Mouse (Mus musculus): ENCODE measurements at regions not wholly inside any gene's neighbourhood (a gene's known extent, or its start where the extent isn't known, plus 50 kb on each side); places are given as distances from the start of the nearest gene placed in this dataset.

- Histone ChIP-seq H3K36me3 (no peaks in the 10 kb centered on the region), H3K27ac (no peak overlapping the region), H3K4me1 (no peaks in the 10 kb centered on the region), H3K9me3 (no peaks in the 10 kb centered on the region), H3K27me3 (no peaks in the 10 kb centered on the region), H3K4me3 (no peak overlapping the region), H3K9ac (no peak overlapping the region), H3K4me2 (no peak overlapping the region)
- no peak for ATAC-seq (ENCODE audit: insufficient number of reproducible peaks, insufficient read depth, low FRiP score, low TSS enrichment, low read depth)
- 66% methylated on average over 6 of the region's 6 CpGs for WGBS
Measured at GRCm38 (mm10) chr19:26296360-26296759, 308.5 kb upstream of the Smarca2 start.

DNA sequence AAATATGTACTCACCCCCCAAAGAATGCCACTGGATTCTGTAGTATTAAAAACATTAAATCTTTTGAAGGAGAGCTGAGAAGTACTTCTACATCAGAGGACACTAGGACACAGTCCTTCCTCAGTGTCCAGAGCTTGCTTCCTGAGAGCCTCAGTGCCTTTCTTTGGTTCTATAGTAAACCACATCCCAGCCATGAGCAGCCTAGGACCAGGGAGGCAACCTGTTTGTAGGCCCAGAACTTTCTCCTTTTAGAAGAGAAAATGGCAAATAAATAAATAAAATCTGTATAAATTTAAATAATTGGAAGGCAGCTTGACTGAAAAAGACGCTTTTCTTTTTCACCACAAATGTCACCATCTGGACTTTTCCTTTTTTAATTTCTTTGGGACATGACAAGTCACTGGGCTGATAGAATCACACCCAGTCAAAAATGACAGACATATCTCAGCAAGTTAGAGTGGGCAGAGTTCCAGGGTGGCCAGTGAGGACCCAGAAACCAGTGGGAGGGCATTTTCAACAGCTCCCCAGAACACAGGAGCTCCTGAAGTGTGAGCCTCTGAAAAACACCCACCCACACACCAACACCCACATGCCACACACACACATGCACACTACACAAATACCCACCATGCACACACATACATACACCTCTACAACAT is 296.2 kb upstream of the Smarca2 start:
- H3K27me3 ChIP-seq = no peaks in the 10 kb centered on the region
- H3K36me3 ChIP-seq = no peaks in the 10 kb centered on the region
- no peak overlapping the region for H3K9ac ChIP-seq
- H3K4me1 ChIP-seq = no peaks in the 10 kb centered on the region
- H3K4me2 ChIP-seq = no peak overlapping the region
- 94% methylated on average over 1 of the region's 1 CpGs for WGBS
- H3K27ac ChIP-seq = no peak overlapping the region
- no peak for ATAC-seq (ENCODE audit: insufficient number of reproducible peaks, insufficient read depth, low FRiP score, low TSS enrichment, low read depth)
- no peaks in the 10 kb centered on the region for H3K9me3 ChIP-seq
- no peak overlapping the region for H3K4me3 ChIP-seq

DNA sequence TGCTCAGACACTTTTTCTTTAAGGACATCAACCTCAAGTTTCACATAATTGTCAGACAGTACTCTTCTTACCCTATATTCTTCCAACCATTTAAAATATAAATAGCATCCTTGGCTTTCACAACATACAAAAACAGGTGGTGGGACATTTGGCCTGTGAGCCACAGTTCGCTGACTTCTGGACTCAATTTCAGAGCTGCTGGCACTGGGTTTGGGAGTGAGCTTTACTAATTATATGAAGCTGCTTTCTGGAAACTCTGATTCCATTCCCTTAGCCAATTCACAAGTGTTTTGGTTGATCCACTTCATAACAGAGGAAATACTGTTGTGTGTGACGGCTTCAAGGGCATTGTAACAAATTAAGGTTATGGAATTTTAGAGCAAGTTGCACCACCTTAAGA is 285.9 kb upstream of the Smarca2 start:
- no peak overlapping the region for H3K9ac ChIP-seq

DNA sequence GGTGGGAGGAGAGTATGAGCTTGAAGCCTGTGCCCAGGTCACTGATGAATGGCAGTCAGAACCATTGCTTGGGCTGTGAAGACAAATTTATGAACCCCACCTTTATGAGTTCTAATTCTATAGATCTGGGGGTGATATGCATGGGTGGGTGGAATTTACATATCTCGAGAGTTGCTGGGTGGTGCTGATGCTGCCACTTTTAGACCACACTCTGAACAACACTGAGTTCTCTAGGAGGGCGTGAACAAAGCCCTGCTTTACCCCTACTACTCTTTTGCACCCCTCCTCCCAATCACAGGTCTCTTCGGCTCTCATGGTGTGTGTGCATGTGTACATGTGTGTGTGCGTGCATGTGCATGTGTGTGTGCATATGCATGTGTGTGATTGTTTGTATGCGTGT is 281.2 kb upstream of the Smarca2 start:
- Histone ChIP-seq H3K9me3 (no peaks in the 10 kb centered on the region), H3K4me1 (no peaks in the 10 kb centered on the region), H3K36me3 (no peaks in the 10 kb centered on the region), H3K4me2 (no peak overlapping the region), H3K27ac (no peak overlapping the region), H3K9ac (no peak overlapping the region), H3K4me3 (no peak overlapping the region), H3K27me3 (no peaks in the 10 kb centered on the region)
- ATAC-seq (ENCODE audit: insufficient number of reproducible peaks, insufficient read depth, low FRiP score, low TSS enrichment, low read depth) = no peak
- WGBS = 89% methylated on average over 5 of the region's 5 CpGs

More for the DNA sequence above, 285.9 kb upstream of the Smarca2 start:
- Histone ChIP-seq H3K4me1 (peaks cover 2% of the 10 kb centered on the region; the same call in 1 of the 2 replicates), H3K9me3 (no peaks in the 10 kb centered on the region), H3K4me3 (no peak overlapping the region), H3K27ac (no peak overlapping the region), H3K36me3 (no peaks in the 10 kb centered on the region), H3K27me3 (no peaks in the 10 kb centered on the region), H3K4me2 (no peak overlapping the region)
- no peak for ATAC-seq (ENCODE audit: insufficient number of reproducible peaks, insufficient read depth, low FRiP score, low TSS enrichment, low read depth)
- WGBS = 66% methylated on average over 2 of the region's 2 CpGs

DNA sequence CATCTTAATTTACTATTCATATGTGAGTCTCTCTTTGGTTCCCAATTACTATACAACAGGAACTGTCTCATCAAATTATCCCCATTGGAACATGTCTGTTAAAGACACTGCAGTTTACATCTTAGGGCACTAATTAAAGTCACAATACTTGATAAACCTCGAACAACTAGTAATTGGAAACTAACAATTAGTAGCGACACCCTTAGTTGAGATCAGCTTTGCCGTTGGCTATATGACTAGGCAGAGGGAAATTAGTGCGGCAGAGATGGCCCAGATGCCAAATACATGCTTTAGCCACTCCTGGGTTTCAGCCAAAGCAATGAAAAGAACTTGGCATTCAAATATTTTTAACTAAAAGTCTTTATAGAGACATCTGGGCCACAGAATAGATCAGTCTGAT is 265.7 kb upstream of the Smarca2 start:
- H3K36me3 ChIP-seq = no peaks in the 10 kb centered on the region
- no peaks in the 10 kb centered on the region for H3K27me3 ChIP-seq
- ATAC-seq (ENCODE audit: insufficient number of reproducible peaks, insufficient read depth, low FRiP score, low TSS enrichment, low read depth) = no peak
- no peaks in the 10 kb centered on the region for H3K4me1 ChIP-seq
- WGBS = 71% methylated on average over 4 of the region's 4 CpGs
- H3K9me3 ChIP-seq = no peaks in the 10 kb centered on the region
- no peak overlapping the region for H3K9ac ChIP-seq
- H3K4me2 ChIP-seq = no peak overlapping the region
- H3K4me3 ChIP-seq = no peak overlapping the region
- no peak overlapping the region for H3K27ac ChIP-seq

DNA sequence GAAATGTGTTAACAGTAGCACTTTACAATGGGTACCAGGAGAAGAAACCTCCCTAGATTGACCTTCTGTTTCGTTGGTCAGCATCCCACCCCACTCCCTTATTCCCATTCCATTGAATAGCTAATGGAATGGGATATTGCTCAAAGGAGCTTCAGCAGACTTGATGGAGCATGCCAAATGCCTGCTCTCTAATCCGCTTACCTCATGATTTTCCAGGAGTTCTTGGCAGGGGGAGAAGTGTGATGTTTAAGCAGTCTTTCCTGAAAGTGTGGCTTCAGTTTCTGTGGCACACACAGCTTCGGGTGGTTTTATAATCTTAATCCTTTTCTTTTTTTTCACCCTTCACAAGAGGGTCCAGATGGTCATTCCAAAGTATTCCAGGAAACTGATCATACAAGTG is 264.7 kb upstream of the Smarca2 start:
- Histone ChIP-seq H3K9ac (no peak overlapping the region), H3K4me1 (no peaks in the 10 kb centered on the region), H3K9me3 (no peaks in the 10 kb centered on the region), H3K27me3 (no peaks in the 10 kb centered on the region), H3K4me2 (no peak overlapping the region), H3K4me3 (no peak overlapping the region), H3K27ac (no peak overlapping the region), H3K36me3 (no peaks in the 10 kb centered on the region)
- ATAC-seq (ENCODE audit: insufficient number of reproducible peaks, insufficient read depth, low FRiP score, low TSS enrichment, low read depth) = no peak
- 65% methylated on average over 3 of the region's 3 CpGs for WGBS

DNA sequence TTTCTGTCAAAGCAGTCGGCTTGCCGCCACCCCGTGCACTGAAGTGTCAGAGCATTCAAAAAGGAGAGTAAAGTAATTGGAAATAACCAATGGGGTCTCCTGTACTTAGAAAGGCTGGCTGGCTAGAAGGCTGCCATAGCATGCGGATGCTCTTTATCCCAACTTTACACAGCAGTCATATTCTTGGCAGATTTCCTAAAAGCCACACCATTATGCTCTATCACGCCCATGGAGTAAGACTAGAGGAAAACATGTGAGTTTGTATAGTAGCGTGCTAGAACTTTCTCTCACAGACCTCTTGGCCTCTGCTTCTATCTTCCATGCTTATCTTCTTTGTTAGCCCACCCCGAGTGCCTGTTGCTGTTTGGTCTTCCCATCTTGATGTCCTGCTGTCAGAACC is 249.8 kb upstream of the Smarca2 start:
- no peak overlapping the region for H3K4me3 ChIP-seq
- H3K4me2 ChIP-seq = no peak overlapping the region
- WGBS = 88% methylated on average over 7 of the region's 7 CpGs
- no peaks in the 10 kb centered on the region for H3K9me3 ChIP-seq
- no peaks in the 10 kb centered on the region for H3K36me3 ChIP-seq
- no peak overlapping the region for H3K9ac ChIP-seq
- H3K4me1 ChIP-seq = no peaks in the 10 kb centered on the region
- no peaks in the 10 kb centered on the region for H3K27me3 ChIP-seq
- no peak for ATAC-seq (ENCODE audit: insufficient number of reproducible peaks, insufficient read depth, low FRiP score, low TSS enrichment, low read depth)
- no peak overlapping the region for H3K27ac ChIP-seq

- Histone ChIP-seq H3K27ac (no peak overlapping the region), H3K27me3 (no peaks in the 10 kb centered on the region), H3K9ac (no peak overlapping the region), H3K4me2 (no peak overlapping the region), H3K4me1 (no peaks in the 10 kb centered on the region), H3K4me3 (no peak overlapping the region), H3K36me3 (no peaks in the 10 kb centered on the region), H3K9me3 (no peaks in the 10 kb centered on the region)
- WGBS = 51% methylated on average over 4 of the region's 4 CpGs
- no peak for ATAC-seq (ENCODE audit: insufficient number of reproducible peaks, insufficient read depth, low FRiP score, low TSS enrichment, low read depth)
Measured at GRCm38 (mm10) chr19:26383961-26384381, 220.9 kb upstream of the Smarca2 start.

GRCm38 (mm10) chr19:26386075-26386474 is 218.8 kb upstream of the Smarca2 start:
- Histone ChIP-seq H3K27me3 (no peaks in the 10 kb centered on the region), H3K4me2 (no peak overlapping the region), H3K9me3 (no peaks in the 10 kb centered on the region), H3K36me3 (no peaks in the 10 kb centered on the region), H3K9ac (no peak overlapping the region), H3K4me3 (no peak overlapping the region), H3K4me1 (no peaks in the 10 kb centered on the region), H3K27ac (no peak overlapping the region)
- no peak for ATAC-seq (ENCODE audit: insufficient number of reproducible peaks, insufficient read depth, low FRiP score, low TSS enrichment, low read depth)

DNA sequence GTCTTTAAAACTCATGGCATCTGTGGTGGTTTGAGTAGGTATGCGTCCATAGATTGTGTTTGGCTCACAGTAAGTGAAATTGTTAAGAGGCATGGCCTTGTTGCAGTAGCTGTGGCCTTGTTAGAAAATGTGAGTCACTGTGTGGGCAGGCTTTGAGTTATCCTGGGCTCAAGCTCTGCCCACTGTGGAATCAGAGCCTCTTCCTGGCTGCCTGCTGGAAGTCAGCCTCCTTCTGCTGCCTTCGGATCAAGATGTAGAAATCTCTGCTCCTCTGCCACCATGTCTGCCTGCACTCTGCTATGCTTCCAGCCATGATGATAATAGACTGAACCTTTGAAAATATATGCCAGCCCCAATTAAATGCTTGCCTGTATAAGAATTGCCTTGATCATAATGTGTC is 192.2 kb upstream of the Smarca2 start:
- WGBS = 81% methylated on average over 2 of the region's 2 CpGs

GRCm38 (mm10) chr19:26414476-26415024 is 190.3 kb upstream of the Smarca2 start:
- ATAC-seq (ENCODE audit: insufficient number of reproducible peaks, insufficient read depth, low FRiP score, low TSS enrichment, low read depth) = no peak

More for the DNA sequence above, 192.2 kb upstream of the Smarca2 start:
- no peak for ATAC-seq (ENCODE audit: insufficient number of reproducible peaks, insufficient read depth, low FRiP score, low TSS enrichment, low read depth)
- no peak overlapping the region for H3K9ac ChIP-seq
- no peak overlapping the region for H3K4me2 ChIP-seq
- no peak overlapping the region for H3K4me3 ChIP-seq
- no peaks in the 10 kb centered on the region for H3K4me1 ChIP-seq
- H3K27ac ChIP-seq = no peak overlapping the region
- no peaks in the 10 kb centered on the region for H3K9me3 ChIP-seq
- H3K27me3 ChIP-seq = no peaks in the 10 kb centered on the region
- no peaks in the 10 kb centered on the region for H3K36me3 ChIP-seq

GRCm38 (mm10) chr19:26419781-26420180 is 185.1 kb upstream of the Smarca2 start:
- H3K4me1 ChIP-seq = no peaks in the 10 kb centered on the region
- no peak overlapping the region for H3K27ac ChIP-seq
- 84% methylated on average over 2 of the region's 2 CpGs for WGBS
- no peak overlapping the region for H3K9ac ChIP-seq
- H3K36me3 ChIP-seq = no peaks in the 10 kb centered on the region
- H3K4me3 ChIP-seq = no peak overlapping the region
- no peaks in the 10 kb centered on the region for H3K27me3 ChIP-seq
- ATAC-seq (ENCODE audit: insufficient number of reproducible peaks, insufficient read depth, low FRiP score, low TSS enrichment, low read depth) = no peak
- H3K4me2 ChIP-seq = no peak overlapping the region
- H3K9me3 ChIP-seq = no peaks in the 10 kb centered on the region

More at GRCm38 (mm10) chr19:26414476-26415024, 190.3 kb upstream of the Smarca2 start:
- Histone ChIP-seq H3K9ac (no peak overlapping the region), H3K9me3 (no peaks in the 10 kb centered on the region), H3K4me3 (no peak overlapping the region), H3K27me3 (no peaks in the 10 kb centered on the region), H3K27ac (no peak overlapping the region), H3K4me1 (no peaks in the 10 kb centered on the region), H3K4me2 (no peak overlapping the region), H3K36me3 (no peaks in the 10 kb centered on the region)
- WGBS = 77% methylated on average over 6 of the region's 6 CpGs
